Mouse (Mus musculus) intestine, embryonic 15.5 days (tissue): ENCODE measurements at regions not wholly inside any gene's neighbourhood (a gene's known extent, or its start where the extent isn't known, plus 50 kb on each side); places are given as distances from the start of the nearest gene placed in this dataset.
A peak's percentile ranks its signal among the peaks of the same experiment; 100 is the strongest.

Source experiments
- ATAC-seq: fragments of 200-750 bp; cut with Nextera tagmentation; 2 replicates; pipeline ENCODE4 v1.8.0; 2017; ENCODE audit warnings: moderate TSS enrichment, moderate library complexity
- H3K27ac ChIP-seq: fragments of 300-500 bp; sonication (generic); 2 replicates; pipeline ENCODE4 v1.5.1; 2015; ENCODE audit warnings: mild to moderate bottlenecking, inconsistent platforms
- H3K27me3 ChIP-seq: fragments of 300-500 bp; sonication (generic); replicated peaks from 2 replicates; pipeline ENCODE4 v1.6.1; 2015; ENCODE audit warnings: inconsistent platforms
- H3K36me3 ChIP-seq: fragments of 300-500 bp; sonication (generic); 2 replicates; pipeline ENCODE4 v1.6.1; 2015; ENCODE audit warnings: inconsistent platforms
- H3K4me1 ChIP-seq: fragments of 300-500 bp; sonication (generic); replicated peaks from 2 replicates; pipeline ENCODE4 v1.6.1; 2015; ENCODE audit warnings: inconsistent platforms
- H3K4me2 ChIP-seq: fragments of 300-500 bp; sonication (generic); replicated peaks from 2 replicates; pipeline ENCODE4 v1.6.1; 2015; ENCODE audit warnings: mild to moderate bottlenecking, inconsistent platforms
- H3K4me3 ChIP-seq: fragments of 300-500 bp; sonication (generic); replicated peaks from 2 replicates; pipeline ENCODE4 v1.5.1; 2015; ENCODE audit warnings: inconsistent platforms
- H3K9ac ChIP-seq: fragments of 300-500 bp; sonication (generic); 2 replicates; pipeline ENCODE4 v1.6.1; 2015; ENCODE audit warnings: inconsistent platforms
- H3K9me3 ChIP-seq: fragments of 300-500 bp; sonication (generic); 2 replicates; pipeline ENCODE4 v1.6.1; 2016; ENCODE audit warnings: inconsistent platforms
- WGBS: fragments of 180-500 bp; shearing (Covaris S2); methylation state at CpG from one replicate; pipeline ENCODE4 v1.1.7; 2015; 5-methylcytosine and 5-hydroxymethylcytosine counted together

GRCm38 (mm10) chr9:116411067-116411466 is 235.9 kb upstream of the Tgfbr2 start:
- Histone ChIP-seq H3K4me3 (no peak overlapping the region), H3K27ac (no peak overlapping the region), H3K9ac (no peak overlapping the region), H3K36me3 (no peaks in the 10 kb centered on the region), H3K9me3 (no peaks in the 10 kb centered on the region), H3K4me1 (no peaks in the 10 kb centered on the region), H3K4me2 (no peak overlapping the region), H3K27me3 (no peaks in the 10 kb centered on the region)
- no peak for ATAC-seq
- WGBS, result 64% methylated on average over 5 of the region's 5 CpGs

- H3K4me2 ChIP-seq, result no peak overlapping the region
- WGBS, result 94% methylated on average over 8 of the region's 8 CpGs
- H3K27me3 ChIP-seq, result no peaks in the 10 kb centered on the region
- no peak overlapping the region for H3K9ac ChIP-seq
- no peak overlapping the region for H3K27ac ChIP-seq
- H3K9me3 ChIP-seq, result no peaks in the 10 kb centered on the region
- H3K36me3 ChIP-seq, result no peaks in the 10 kb centered on the region
- H3K4me1 ChIP-seq, result no peaks in the 10 kb centered on the region
- H3K4me3 ChIP-seq, result no peak overlapping the region
- no peak for ATAC-seq
Observed at GRCm38 (mm10) chr9:116410461-116410860, 235.3 kb upstream of the Tgfbr2 start.

GRCm38 (mm10) chr9:116408116-116408515 is 233.0 kb upstream of the Tgfbr2 start:
- Histone ChIP-seq H3K4me2 (no peak overlapping the region), H3K9ac (no peak overlapping the region), H3K27me3 (no peaks in the 10 kb centered on the region), H3K4me3 (no peak overlapping the region), H3K9me3 (no peaks in the 10 kb centered on the region), H3K4me1 (no peaks in the 10 kb centered on the region), H3K36me3 (no peaks in the 10 kb centered on the region), H3K27ac (no peak overlapping the region)
- WGBS, result 83% methylated on average over 2 of the region's 2 CpGs
- no peak for ATAC-seq

GRCm38 (mm10) chr9:116405051-116405450 is 229.9 kb upstream of the Tgfbr2 start:
- Histone ChIP-seq H3K4me3 (no peak overlapping the region), H3K9me3 (no peaks in the 10 kb centered on the region), H3K4me2 (no peak overlapping the region), H3K36me3 (no peaks in the 10 kb centered on the region), H3K27me3 (no peaks in the 10 kb centered on the region), H3K27ac (no peak overlapping the region), H3K9ac (no peak overlapping the region), H3K4me1 (no peaks in the 10 kb centered on the region)
- no peak for ATAC-seq
- 92% methylated on average over 1 of the region's 1 CpGs for WGBS

GRCm38 (mm10) chr9:116401821-116402220 is 226.7 kb upstream of the Tgfbr2 start:
- Histone ChIP-seq H3K9me3 (no peaks in the 10 kb centered on the region), H3K36me3 (no peaks in the 10 kb centered on the region), H3K9ac (no peak overlapping the region), H3K27me3 (no peaks in the 10 kb centered on the region), H3K4me1 (no peaks in the 10 kb centered on the region), H3K27ac (no peak overlapping the region), H3K4me2 (no peak overlapping the region), H3K4me3 (no peak overlapping the region)
- no peak for ATAC-seq
- WGBS, result 75% methylated on average over 7 of the region's 7 CpGs

GRCm38 (mm10) chr9:116400270-116400669 is 225.1 kb upstream of the Tgfbr2 start:
- Histone ChIP-seq H3K9ac (no peak overlapping the region), H3K4me3 (no peak overlapping the region), H3K27ac (no peak overlapping the region), H3K27me3 (no peaks in the 10 kb centered on the region), H3K4me1 (no peaks in the 10 kb centered on the region), H3K9me3 (no peaks in the 10 kb centered on the region), H3K4me2 (no peak overlapping the region), H3K36me3 (no peaks in the 10 kb centered on the region)
- no peak for ATAC-seq
- WGBS, result 38% methylated on average over 2 of the region's 2 CpGs

- Histone ChIP-seq H3K4me2 (no peak overlapping the region), H3K9ac (no peak overlapping the region), H3K27ac (no peak overlapping the region), H3K36me3 (no peaks in the 10 kb centered on the region), H3K9me3 (no peaks in the 10 kb centered on the region), H3K4me1 (no peaks in the 10 kb centered on the region), H3K4me3 (no peak overlapping the region), H3K27me3 (no peaks in the 10 kb centered on the region)
- no peak for ATAC-seq
- WGBS, result 85% methylated on average over 1 of the region's 1 CpGs
Observed at GRCm38 (mm10) chr9:116399296-116399695, 224.1 kb upstream of the Tgfbr2 start.

GRCm38 (mm10) chr9:116392258-116392657 is 217.1 kb upstream of the Tgfbr2 start:
- WGBS, result 73% methylated on average over 8 of the region's 8 CpGs
- Histone ChIP-seq H3K27ac (no peak overlapping the region), H3K4me2 (no peak overlapping the region), H3K9me3 (no peaks in the 10 kb centered on the region), H3K4me3 (no peak overlapping the region), H3K27me3 (no peaks in the 10 kb centered on the region), H3K36me3 (no peaks in the 10 kb centered on the region), H3K4me1 (no peaks in the 10 kb centered on the region), H3K9ac (no peak overlapping the region)
- no peak for ATAC-seq

- Histone ChIP-seq H3K9ac (no peak overlapping the region), H3K9me3 (no peaks in the 10 kb centered on the region), H3K36me3 (no peaks in the 10 kb centered on the region), H3K27me3 (no peaks in the 10 kb centered on the region), H3K27ac (no peak overlapping the region), H3K4me2 (no peak overlapping the region), H3K4me3 (no peak overlapping the region), H3K4me1 (no peaks in the 10 kb centered on the region)
- 83% methylated on average over 3 of the region's 3 CpGs for WGBS
- ATAC-seq, result no peak
Observed at GRCm38 (mm10) chr9:116389781-116390180, 214.6 kb upstream of the Tgfbr2 start.

- peak; percentile 71 for ATAC-seq
- H3K9me3 ChIP-seq, result no peaks in the 10 kb centered on the region
- no peak overlapping the region for H3K4me2 ChIP-seq
- no peaks in the 10 kb centered on the region for H3K27me3 ChIP-seq
- peaks cover 8% of the 10 kb centered on the region for H3K4me1 ChIP-seq
- H3K36me3 ChIP-seq, result no peaks in the 10 kb centered on the region
- H3K4me3 ChIP-seq, result no peak overlapping the region
- 46% methylated on average over 8 of the region's 8 CpGs for WGBS
- H3K9ac ChIP-seq, result no peak overlapping the region
- no peak overlapping the region for H3K27ac ChIP-seq
Observed at GRCm38 (mm10) chr9:116388863-116389262, 213.7 kb upstream of the Tgfbr2 start.

GRCm38 (mm10) chr9:116388025-116388424 is 212.9 kb upstream of the Tgfbr2 start:
- H3K4me3 ChIP-seq, result no peak overlapping the region
- no peak for ATAC-seq
- no peaks in the 10 kb centered on the region for H3K36me3 ChIP-seq
- H3K9ac ChIP-seq, result no peak overlapping the region
- no peaks in the 10 kb centered on the region for H3K27me3 ChIP-seq
- no peak overlapping the region for H3K4me2 ChIP-seq
- peaks cover 17% of the 10 kb centered on the region for H3K4me1 ChIP-seq
- no peaks in the 10 kb centered on the region for H3K9me3 ChIP-seq
- 91% methylated on average over 9 of the region's 9 CpGs for whole genome bisulfite sequencing
- H3K27ac ChIP-seq, result no peak overlapping the region

- no peaks in the 10 kb centered on the region for H3K9me3 ChIP-seq
- H3K4me2 ChIP-seq, result peak overlapping the region; percentile 61
- peaks cover 17% of the 10 kb centered on the region for H3K4me1 ChIP-seq
- ATAC-seq, result peak; percentile 61
- H3K9ac ChIP-seq, result no peak overlapping the region
- no peaks in the 10 kb centered on the region for H3K36me3 ChIP-seq
- H3K27ac ChIP-seq, result peak overlapping the region; percentile 85
- no peaks in the 10 kb centered on the region for H3K27me3 ChIP-seq
- WGBS, result 48% methylated on average over 21 of the region's 21 CpGs
- H3K4me3 ChIP-seq, result no peak overlapping the region
Observed at GRCm38 (mm10) chr9:116384176-116385076, 209.3 kb upstream of the Tgfbr2 start.
